Comparison of ENCODE assay signal across 10 mouse cellular contexts in genomic region chr12:79918983-79919382, GRCm38 (mm10).
DNase-seq lines count a peak whose midpoint lies in the region; TF ChIP-seq lines count a peak whose summit lies in the region.
"Had no signal": no experiment of that assay in that cellular context is flagged by ENCODE, and none has a peak within 500 bp of the region (broad histone marks: within the 10 kb centered on the region; RNA-seq: fewer than 3 reads in every experiment).

No protein-coding gene starts in this region.

- H3K4me3 ChIP-seq in heart, adult 2 months: no peak overlapping the region
- H3K4me3 ChIP-seq in lung, adult 2 months (replicated peaks; ENCODE audit: extremely low read depth, low read depth, low read length): no peak overlapping the region
- H3K4me3 ChIP-seq in small intestine, adult 2 months (ENCODE audit: low read depth, low read length): no peak overlapping the region
- H3K4me3 ChIP-seq: heart, embryonic 13.5 days had no signal

- DNase-seq in heart, adult 2 months: no peak
- no peak for DNase-seq in heart, postnatal 25 days (ENCODE audit: low spot score)
- DNase-seq in lung, adult 2 months: no peak
- no peak for DNase-seq in lung, postnatal 14 days
- DNase-seq in ZHBTc4 (ENCODE audit: low read depth, low spot score): peak; percentile 35
- DNase-seq in Muller cell, postnatal 12 days (ENCODE audit: inconsistent ontology term): no peak
- DNase-seq in kidney, postnatal 4 days: no peak
- DNase-seq: adrenal gland, postnatal 25 days had no signal

- intact Hi-C loops in heart, adult 2 months (cut with DNase I): no loop called here
- intact Hi-C loops in heart, postnatal 25 days (cut with DNase I): no loop called here

- H3K9ac ChIP-seq in heart, adult 2 months (ENCODE audit: low read depth, low read length): no peak overlapping the region
- H3K9ac ChIP-seq: heart, embryonic 13.5 days had no signal

- TF ChIP-seq CTCF in heart, adult 2 months (IDR thresholded peaks at IDR 0.05): peak; percentile 50
- TF ChIP-seq CTCF in lung, adult 2 months (IDR thresholded peaks at IDR 0.05; ENCODE audit: insufficient read depth, low read length): 0 out of 2 replicates have a peak, but pooled peaks have one; percentile 21
- TF ChIP-seq CTCF in small intestine, adult 2 months (IDR thresholded peaks at IDR 0.05; ENCODE audit: extremely low read depth, insufficient read length, insufficient replicate concordance, low read depth, low read length): peak; percentile 20; the same call in 1 of the 2 replicates

- H3K36me3 ChIP-seq in heart, adult 2 months (ENCODE audit: control insufficient read depth, insufficient read depth, low read length): no peaks in the 10 kb centered on the region; the same call in 1 of the 2 replicates
- no peaks in the 10 kb centered on the region for H3K36me3 ChIP-seq in small intestine, adult 2 months (ENCODE audit: control insufficient read depth, insufficient read depth, low read length)
- H3K36me3 ChIP-seq: heart, embryonic 13.5 days had no signal

- no peak for TF ChIP-seq EP300 in heart, adult 2 months (IDR thresholded peaks at IDR 0.05; ENCODE audit: insufficient read depth, low read depth, low read length)

- H3K27ac ChIP-seq in heart, adult 2 months: no peak overlapping the region
- H3K27ac ChIP-seq in small intestine, adult 2 months (ENCODE audit: insufficient read depth, low read depth, low read length): no peak overlapping the region

- no peaks in the 10 kb centered on the region for H3K27me3 ChIP-seq in heart, adult 2 months (ENCODE audit: control insufficient read depth, insufficient read depth, low read length)
- no peaks in the 10 kb centered on the region for H3K27me3 ChIP-seq in small intestine, adult 2 months (ENCODE audit: control insufficient read depth, insufficient read depth, low read length)
- H3K27me3 ChIP-seq: heart, embryonic 13.5 days had no signal

- no peak for TF ChIP-seq POLR2A in heart, adult 2 months (IDR thresholded peaks at IDR 0.05; ENCODE audit: insufficient read depth, low read depth, low read length)
- no peak for TF ChIP-seq POLR2A in lung, adult 2 months (IDR thresholded peaks at IDR 0.05; ENCODE audit: borderline replicate concordance, extremely low read depth, low read depth, low read length)
- TF ChIP-seq POLR2A in small intestine, adult 2 months (IDR thresholded peaks at IDR 0.05; ENCODE audit: low read depth, low read length): no peak

- no peaks in the 10 kb centered on the region for H3K79me2 ChIP-seq in heart, adult 2 months (replicated peaks; ENCODE audit: control insufficient read depth, insufficient read depth, low read length)

- WGBS in heart, adult 2 months: 94% methylated on average over 5 of the region's 5 CpGs
- 85% methylated on average over 5 of the region's 5 CpGs for WGBS in lung, adult 2 months
- 95% methylated on average over 5 of the region's 5 CpGs for WGBS in small intestine, adult 2 months

- H3K4me1 ChIP-seq in heart, adult 2 months (ENCODE audit: control insufficient read depth, insufficient read depth, low read length): peaks cover 11% of the 10 kb centered on the region
- peaks cover 10% of the 10 kb centered on the region for H3K4me1 ChIP-seq in lung, adult 2 months (ENCODE audit: control insufficient read depth, insufficient read depth, low read length)
- peaks cover 2% of the 10 kb centered on the region; the same call in 1 of the 2 replicates for H3K4me1 ChIP-seq in small intestine, adult 2 months (ENCODE audit: control insufficient read depth, insufficient read depth, insufficient read length, low read length)
